Mouse (Mus musculus) spleen, adult 18-20 months (tissue): ENCODE measurements at regions not wholly inside any gene's neighbourhood (a gene's known extent, or its start where the extent isn't known, plus 50 kb on each side); places are given as distances from the start of the nearest gene placed in this dataset.
A peak's percentile ranks its signal among the peaks of the same experiment; 100 is the strongest.

Experiments
- DNase-seq, 2 experiments: peaks; one replicate each; pipeline ENCODE4 v3.0.0; 2022; ENCODE audit warnings: mixed read lengths in 2 of 2

DNA sequence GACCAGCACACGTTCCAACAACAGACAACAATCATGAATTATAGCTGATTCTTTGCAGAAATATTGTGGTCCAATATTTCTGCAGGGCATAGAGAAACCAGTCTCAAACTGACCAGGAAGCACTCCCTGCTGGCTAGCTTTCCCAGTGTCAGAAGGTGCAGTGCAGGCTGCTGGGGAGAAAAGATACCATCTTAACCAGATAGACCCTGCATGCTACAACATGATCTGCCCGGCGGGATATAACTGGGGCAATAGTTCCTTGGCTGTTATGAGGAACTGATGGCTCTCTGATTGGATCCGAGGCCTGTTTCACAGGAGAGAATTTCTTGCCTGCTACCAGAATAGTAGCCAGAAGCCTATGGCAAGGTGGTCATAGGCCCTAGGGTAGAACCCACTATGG, 86.9 kb upstream of the Prok2 start:
- DNase-seq = no peak

DNA sequence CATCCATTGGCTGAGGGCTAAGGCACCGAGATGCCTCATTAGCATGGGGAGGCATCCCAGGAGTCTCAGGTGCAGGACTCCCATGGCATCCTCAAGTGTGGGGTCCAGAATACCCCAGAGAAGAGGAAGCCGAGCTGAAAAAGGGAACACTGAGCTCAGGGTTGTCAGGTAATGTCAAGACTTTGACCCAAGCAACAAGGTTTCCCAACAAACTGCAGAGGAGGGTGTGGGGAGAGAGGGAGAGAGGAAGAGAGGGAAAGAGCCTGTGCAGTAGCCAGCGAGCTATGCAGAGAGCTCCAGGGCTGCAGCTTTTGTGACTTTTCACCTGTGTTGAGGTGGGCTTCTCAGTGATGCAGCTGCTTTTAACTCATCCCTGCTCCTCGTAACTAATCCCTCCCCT, 85.7 kb upstream of the Prok2 start:
- no peak for DNase-seq

DNA sequence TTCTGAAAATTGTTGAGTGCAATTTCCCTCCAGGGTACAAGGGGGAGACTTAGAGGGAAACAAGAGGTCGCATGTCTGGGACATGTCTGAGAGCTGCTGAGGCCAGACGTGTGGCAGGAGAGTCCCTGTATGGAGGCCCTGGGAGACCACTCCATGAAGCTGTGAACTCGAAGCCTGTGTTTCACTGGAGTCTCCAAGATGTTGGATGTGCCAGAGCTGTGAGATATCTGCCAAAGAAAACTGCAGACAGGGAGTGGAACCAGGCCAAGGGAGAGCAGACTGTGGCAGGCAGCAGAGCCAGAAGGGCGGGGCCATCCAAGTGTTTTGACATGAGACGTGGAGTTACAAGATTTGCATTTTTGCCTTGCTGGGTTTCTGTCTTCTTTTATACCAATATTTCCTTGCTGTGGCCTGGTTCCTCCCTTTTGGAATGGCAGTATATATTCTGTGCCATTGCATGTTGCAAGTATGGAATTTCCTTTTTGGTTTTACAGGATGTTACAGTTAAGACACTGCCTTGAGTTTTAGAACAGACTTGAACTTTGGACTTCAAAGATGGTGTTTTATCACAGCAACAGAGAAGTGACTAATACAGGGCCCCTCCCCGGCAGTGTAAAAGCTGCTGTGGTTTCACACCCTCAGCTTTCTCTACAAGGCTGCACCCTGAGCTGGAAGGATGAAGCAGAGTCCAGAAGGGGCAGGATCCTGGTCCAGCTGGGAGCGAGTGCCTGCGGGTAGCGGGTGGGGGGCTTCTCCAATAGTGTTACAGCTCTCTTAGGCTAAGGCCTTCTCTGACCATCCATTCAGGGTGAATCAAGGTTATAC, 85.0 kb upstream of the Prok2 start:
- DNase-seq = no peak

DNA sequence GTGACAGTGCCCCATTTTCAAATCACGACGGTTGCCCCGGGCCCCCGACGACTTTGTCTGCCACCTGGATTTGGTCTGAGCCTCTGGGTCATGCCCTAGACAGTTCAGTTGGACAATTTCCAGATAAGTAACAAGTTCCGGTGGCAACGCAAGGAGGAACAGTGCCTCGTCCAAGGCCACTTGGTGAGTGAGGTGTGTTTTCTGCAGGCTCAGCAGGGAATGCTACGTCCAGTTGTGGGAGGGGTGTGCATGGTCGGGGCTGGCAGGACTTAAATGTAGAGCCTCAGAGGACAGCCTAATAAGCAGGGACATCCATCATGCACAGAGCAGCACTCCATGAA, 78.7 kb upstream of the Prok2 start:
- DNase-seq = no peak

DNA sequence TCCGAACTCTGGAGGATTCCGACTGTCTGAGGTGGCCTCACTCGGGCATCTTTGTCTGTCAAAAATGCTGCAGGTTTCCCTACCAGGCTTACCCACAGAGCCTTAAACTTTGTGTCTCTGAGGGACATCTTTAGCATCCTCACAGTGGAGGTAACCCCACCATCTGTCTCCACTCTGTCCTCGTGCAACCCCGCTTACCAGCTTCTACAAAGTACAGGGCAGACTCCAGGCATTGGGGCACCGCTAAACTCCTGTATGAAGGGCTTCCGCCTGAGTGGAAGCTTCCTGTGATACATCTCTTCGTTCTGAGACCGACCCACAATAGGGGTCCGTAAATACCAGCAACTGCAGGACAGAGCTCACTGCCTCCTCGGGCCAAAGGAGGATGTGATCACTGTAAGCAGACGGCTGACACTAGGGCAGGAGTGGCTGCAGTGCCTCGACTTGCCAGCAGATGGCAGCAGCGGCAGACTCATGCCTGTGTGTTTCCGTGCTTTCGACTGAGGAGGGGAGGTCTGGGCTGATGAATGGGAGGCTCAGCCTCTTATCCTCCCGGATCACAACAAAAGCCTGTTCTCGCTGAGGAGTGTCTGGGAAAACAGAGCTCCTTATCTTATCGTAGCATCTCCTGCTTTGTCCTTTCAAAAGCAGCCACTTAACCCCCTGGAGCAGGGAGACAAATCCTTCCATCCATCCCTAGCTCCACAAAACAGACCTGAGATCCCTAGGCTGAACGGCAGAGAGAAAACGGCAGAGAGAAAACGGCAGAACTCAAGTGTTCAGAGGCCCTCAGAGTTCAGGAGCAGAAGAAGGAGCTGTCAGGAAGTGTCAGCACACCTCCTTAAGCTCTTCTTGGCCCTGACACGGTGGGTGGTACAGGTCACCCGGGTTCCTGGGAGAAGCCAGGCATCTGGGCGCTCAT, 78.1 kb upstream of the Prok2 start:
- DNase-seq = peak; percentile 61 to 87

DNA sequence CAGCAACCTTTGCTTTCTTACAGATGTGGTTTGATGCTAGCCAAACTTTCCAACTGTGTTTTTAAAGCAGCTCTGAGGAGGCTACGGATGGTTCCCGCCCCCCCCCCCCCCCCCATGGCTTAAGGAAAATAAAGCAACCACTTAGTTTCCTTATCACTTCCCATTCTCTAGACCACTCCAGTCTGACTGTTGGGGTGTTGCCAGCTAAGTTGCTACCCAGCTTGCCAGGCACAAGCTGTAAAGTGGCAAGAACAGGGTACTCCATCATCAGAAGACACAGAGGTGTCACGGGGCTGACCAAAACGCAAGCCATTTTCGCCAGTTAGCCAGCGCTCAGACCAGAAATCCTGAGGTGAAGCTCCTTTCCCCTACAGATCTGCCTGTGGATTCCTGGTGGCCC, 74.7 kb upstream of the Prok2 start:
- no peak for DNase-seq

DNA sequence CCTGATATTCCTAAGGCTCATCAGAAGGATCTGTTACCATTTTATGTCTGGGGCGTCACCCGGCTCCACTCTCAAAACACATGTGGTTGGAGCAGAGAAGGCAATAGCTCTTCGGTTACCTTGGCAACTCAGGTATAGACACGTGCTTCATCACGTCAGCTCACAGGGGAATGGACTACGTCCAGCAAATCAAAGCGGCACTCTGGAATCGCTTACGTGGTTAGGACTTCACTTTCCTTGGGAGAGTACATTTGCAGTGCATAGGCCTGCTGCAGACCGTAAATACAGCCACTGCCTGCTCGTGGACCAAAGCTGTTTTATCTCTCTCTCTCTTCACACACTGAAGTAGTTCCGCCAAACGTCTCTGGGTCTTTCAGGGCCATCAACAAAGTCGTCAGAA, 74.1 kb upstream of the Prok2 start:
- no peak for DNase-seq

DNA sequence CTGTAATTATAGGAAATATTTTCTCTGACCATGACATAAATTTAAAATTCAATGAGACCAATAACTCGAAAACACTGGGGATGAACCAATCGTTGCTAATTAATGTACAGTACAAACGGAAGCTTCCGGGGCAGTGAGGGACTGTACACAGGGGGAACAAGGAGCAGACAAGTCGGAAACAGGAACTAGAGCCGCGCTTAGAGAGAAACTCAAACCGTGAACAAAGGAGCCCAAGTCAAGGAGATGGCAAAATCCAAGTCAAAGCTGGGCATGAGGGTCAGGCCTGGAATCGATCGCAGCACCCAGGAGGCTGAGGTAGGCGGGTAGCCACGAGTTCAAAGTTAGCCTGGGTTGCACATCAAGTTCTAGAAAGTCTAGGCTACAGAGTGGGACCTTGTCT, 70.2 kb upstream of the Prok2 start:
- no peak for DNase-seq

DNA sequence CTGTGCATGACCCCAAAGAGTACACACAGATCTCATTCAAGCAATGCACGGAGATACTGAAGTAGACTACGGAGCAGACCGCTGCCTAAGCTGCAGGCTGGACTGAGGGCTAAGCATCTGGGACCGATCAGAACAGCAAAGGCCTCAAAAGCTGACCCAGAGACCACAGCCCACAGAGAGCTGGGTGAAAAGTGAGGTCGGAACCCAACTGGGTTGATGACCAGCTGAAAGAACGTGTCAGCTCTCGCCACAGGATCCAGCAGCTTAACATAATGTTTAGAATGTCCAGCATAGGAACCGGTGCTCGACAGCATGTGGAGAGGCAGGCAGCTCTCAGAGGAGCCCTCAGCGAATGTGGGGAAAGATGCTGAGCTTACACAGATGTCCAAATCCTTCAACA, 67.4 kb upstream of the Prok2 start:
- no peak for DNase-seq

DNA sequence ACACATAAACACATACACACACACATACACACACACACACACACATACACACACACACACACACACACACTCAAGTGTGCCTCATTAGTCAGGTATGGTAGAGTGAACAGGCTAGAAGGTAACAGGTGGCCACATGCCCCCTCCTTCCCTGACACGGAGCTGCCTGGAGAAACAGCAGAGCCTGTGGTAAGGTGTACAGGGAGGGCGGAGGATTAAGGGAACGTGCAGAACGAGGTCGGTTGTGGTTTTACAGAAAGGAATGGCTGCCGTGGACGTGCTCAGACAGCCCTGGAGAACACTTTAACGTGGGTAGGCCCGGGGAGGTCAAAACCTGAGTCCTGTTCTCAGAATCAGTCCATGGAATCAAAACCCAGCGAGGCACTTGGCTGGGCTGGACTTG, 66.2 kb upstream of the Prok2 start:
- DNase-seq = no peak

DNA sequence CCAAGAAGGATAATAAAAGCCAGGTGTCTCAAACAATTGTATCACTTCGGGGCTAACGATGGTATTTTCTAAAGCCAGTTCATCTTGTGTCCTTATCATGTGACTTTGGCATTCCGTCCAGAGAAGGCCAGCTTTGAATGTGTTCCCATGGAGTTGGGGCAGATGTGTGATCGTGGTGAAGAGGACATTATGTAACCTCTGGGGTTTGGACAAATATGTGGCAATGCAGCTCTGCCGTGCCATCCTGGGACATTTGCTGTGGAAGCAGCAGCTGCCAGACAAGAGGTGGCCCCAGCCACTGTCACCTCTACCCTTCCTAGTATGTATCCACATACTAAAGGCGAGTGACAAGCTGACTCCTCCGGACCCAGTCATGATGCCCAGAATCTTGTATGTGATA, 60.8 kb upstream of the Prok2 start:
- DNase-seq = no peak

DNA sequence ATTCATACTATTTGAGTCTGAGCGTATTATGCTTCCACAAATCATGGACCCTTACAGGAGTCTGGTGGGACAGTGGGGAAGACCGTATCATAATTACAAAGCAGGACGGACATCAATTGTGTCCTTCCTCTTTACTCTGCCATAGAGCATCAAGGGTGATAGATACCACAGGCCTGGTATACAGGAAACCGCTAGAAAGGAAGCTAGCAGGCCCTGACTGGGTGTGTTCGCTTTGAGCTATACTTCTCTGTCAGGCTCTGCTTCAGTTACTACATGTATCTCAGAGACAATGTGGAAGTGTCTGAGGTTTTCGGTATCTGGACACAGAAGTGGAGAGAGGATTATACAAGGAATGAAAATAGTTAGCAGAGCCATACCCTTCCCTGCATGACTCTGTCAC, 59.0 kb upstream of the Prok2 start:
- DNase-seq = no peak

DNA sequence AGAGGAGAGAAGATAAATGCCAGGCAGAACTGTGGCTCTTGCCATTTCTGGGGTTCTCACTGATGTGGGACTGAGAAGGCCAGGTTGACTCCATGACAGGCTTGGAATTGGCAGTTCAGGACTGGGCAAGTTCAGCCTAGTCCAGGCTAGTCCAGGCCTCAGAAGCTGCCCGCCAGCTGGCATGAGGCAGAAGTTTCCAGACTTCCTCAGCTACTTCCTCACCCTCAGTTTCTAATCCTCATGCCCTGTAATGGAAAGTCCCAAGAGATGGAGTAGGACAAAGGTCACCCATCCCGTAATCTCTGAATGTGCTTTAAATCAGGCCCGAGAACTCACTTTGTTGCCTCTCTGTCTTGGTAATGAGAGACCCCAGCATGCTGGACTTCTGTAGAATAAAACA, 58.6 kb upstream of the Prok2 start:
- DNase-seq = no peak

DNA sequence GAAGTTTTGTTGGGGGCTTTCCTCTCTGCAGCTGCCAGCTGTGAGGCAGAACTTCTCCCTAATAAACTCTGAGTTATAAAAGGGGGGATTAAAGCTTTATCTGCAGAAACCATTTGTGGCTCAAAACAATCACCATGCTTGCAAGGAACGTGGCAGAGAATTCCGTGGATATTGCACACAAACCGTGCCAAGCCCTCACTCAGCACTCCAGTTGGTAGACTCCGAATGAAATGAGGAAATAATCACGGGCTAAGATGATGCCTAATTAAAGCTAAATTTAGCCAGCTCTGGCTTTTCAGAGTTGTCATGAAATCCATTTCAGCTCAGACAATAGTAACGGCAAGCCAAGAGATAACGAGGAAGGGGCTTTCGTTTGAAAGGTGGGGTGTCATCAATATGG, 58.1 kb upstream of the Prok2 start:
- DNase-seq = no peak

DNA sequence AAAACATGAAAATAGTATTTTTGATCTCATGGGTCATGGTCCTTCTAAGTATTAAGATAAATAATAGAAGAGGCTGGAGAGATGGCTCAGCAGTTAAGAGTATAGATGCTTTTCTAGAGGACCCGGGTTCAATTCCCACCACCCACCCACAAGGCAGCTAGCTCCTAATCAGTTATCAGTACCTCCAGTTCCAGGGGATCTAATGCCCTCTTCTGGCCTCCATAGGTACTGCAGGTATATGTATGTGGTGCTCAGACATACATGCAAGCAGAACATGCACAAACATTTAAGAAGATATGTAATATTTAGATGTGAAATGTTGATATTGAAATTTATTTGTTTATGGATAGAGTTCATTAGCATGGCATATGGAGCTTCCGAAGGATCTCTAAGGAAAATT, 56.8 kb upstream of the Prok2 start:
- DNase-seq = peak in 1 of 2 experiments; percentile 34
